Mouse (Mus musculus) intestine, embryonic 14.5 days (tissue): Measurements from ENCODE around the gene Gon7. TPM values are rescaled to one million over a fixed set of nuclear protein-coding genes. Genes with fewer than 3 reads are reported as not detected.

ENCODE experiments used
- ATAC-seq: fragments of 200-750 bp; cut with Nextera tagmentation; replicated peaks from 2 replicates; pipeline ENCODE4 v1.8.0; 2017; ENCODE audit warnings: low read depth, moderate number of reproducible peaks, moderate TSS enrichment, moderate library complexity; ENCODE audit not compliant: low FRiP score, low TSS enrichment
- DNase-seq: peaks from one replicate; pipeline ENCODE4 v3.0.0-alpha.2; 2018; ENCODE audit warnings: low spot score
- H3K27ac ChIP-seq: fragments of 300-500 bp; sonication (generic); 2 replicates; pipeline ENCODE4 v1.5.1; 2014; ENCODE audit warnings: low read depth, mild to moderate bottlenecking, control low read depth
- H3K27me3 ChIP-seq: fragments of 300-500 bp; sonication (generic); replicated peaks from 2 replicates; pipeline ENCODE4 v1.6.1; 2014; ENCODE audit warnings: low read length, control low read depth; ENCODE audit not compliant: control insufficient read depth, insufficient read depth
- H3K36me3 ChIP-seq: fragments of 300-500 bp; sonication (generic); 2 replicates; pipeline ENCODE4 v1.6.1; 2014; ENCODE audit warnings: low read length, control low read depth; ENCODE audit not compliant: control insufficient read depth, insufficient read depth
- H3K4me1 ChIP-seq: fragments of 300-500 bp; sonication (generic); replicated peaks from 2 replicates; pipeline ENCODE4 v1.6.1; 2014; ENCODE audit warnings: low read length, control low read depth, mixed read lengths; ENCODE audit not compliant: control insufficient read depth, insufficient read depth
- H3K4me2 ChIP-seq: fragments of 300-500 bp; sonication (generic); 2 replicates; pipeline ENCODE4 v1.6.1; 2014; ENCODE audit warnings: low read length
- H3K4me3 ChIP-seq: fragments of 300-500 bp; sonication (generic); 2 replicates; pipeline ENCODE4 v1.5.1; 2014; ENCODE audit warnings: low read depth, low read length, control low read depth, mixed read lengths
- H3K9ac ChIP-seq: fragments of 300-500 bp; sonication (generic); 2 replicates; pipeline ENCODE4 v1.6.1; 2014; ENCODE audit warnings: mild to moderate bottlenecking, low read length
- H3K9me3 ChIP-seq: fragments of 300-500 bp; sonication (generic); 2 replicates; pipeline ENCODE4 v1.6.1; 2016; ENCODE audit warnings: low read length, control low read depth; ENCODE audit not compliant: control insufficient read depth
- WGBS: fragments of 180-500 bp; shearing (Covaris S2); extraction: QIAGEN DNeasy Blood & Tissue Kit; methylation state at CpG from one replicate; pipeline ENCODE4 v1.1.7; 2014; 5-methylcytosine and 5-hydroxymethylcytosine counted together
- polyA plus RNA-seq: library from polyadenylated mRNA; unstranded; fragments of >200 nt; fragmentation: Nextera tagmentation; extraction: Ambion mirVana; gene quantifications from 2 replicates; pipeline ENCODE4 v1.2.1, GENCODE M21; 2014

Gon7 gene
- polyA plus RNA-seq, 1 experiment from 2014 or later, result 26.5 TPM

- ATAC-seq (no peak), DNase-seq (peak; percentile 78)
- no peak overlapping the region for H3K4me2 ChIP-seq
- no peak overlapping the region for H3K27ac ChIP-seq
- no peak overlapping the region for H3K4me3 ChIP-seq
- no peaks in the 10 kb centered on the region for H3K9me3 ChIP-seq
- no peaks in the 10 kb centered on the region for H3K27me3 ChIP-seq
- no peaks in the 10 kb centered on the region for H3K36me3 ChIP-seq
- peaks cover 12% of the 10 kb centered on the region for H3K4me1 ChIP-seq
- WGBS, result 11% methylated on average over 5 of the region's 5 CpGs
- no peak overlapping the region for H3K9ac ChIP-seq
These were observed 24.2 kb downstream of the Gon7 start for GRCm38 (mm10) chr12:102733381-102733780.

GRCm38 (mm10) chr12:102730798-102731619 is 26.6 kb downstream of the Gon7 start:
- ATAC-seq, result peak; percentile 74
- H3K27ac ChIP-seq, result peak overlapping the region; percentile 67

GRCm38 (mm10) chr12:102729855-102730797 is 27.5 kb downstream of the Gon7 start:
- H3K36me3 ChIP-seq, result no peaks in the 10 kb centered on the region
- H3K27ac ChIP-seq, result peak overlapping the region; percentile 67
- DNase-seq (peak; percentile 82), ATAC-seq (peak; percentile 96)
- 32% methylated on average over 26 of the region's 26 CpGs for WGBS
- peak overlapping the region; percentile 38 for H3K4me2 ChIP-seq
- peaks cover 12% of the 10 kb centered on the region for H3K4me1 ChIP-seq
- H3K27me3 ChIP-seq, result no peaks in the 10 kb centered on the region
- H3K9me3 ChIP-seq, result no peaks in the 10 kb centered on the region
- no peak overlapping the region for H3K4me3 ChIP-seq
- H3K9ac ChIP-seq, result no peak overlapping the region

More at GRCm38 (mm10) chr12:102730798-102731619, 26.6 kb downstream of the Gon7 start:
- DNase-seq, result no peak
- Histone ChIP-seq H3K36me3 (no peaks in the 10 kb centered on the region), H3K4me2 (peak overlapping the region; percentile 38), H3K4me3 (no peak overlapping the region), H3K4me1 (peaks cover 12% of the 10 kb centered on the region), H3K9ac (no peak overlapping the region), H3K9me3 (no peaks in the 10 kb centered on the region), H3K27me3 (no peaks in the 10 kb centered on the region)
- WGBS, result 24% methylated on average over 16 of the region's 16 CpGs

- H3K4me1 ChIP-seq, result peaks cover 6% of the 10 kb centered on the region; the same call in 1 of the 2 replicates
- whole genome bisulfite sequencing, result 65% methylated on average over 7 of the region's 7 CpGs
- no peaks in the 10 kb centered on the region for H3K9me3 ChIP-seq
- no peak overlapping the region for H3K27ac ChIP-seq
- no peak for ATAC-seq
- DNase-seq, result no peak
- H3K4me3 ChIP-seq, result no peak overlapping the region
- H3K9ac ChIP-seq, result no peak overlapping the region
- H3K4me2 ChIP-seq, result no peak overlapping the region
- H3K36me3 ChIP-seq, result no peaks in the 10 kb centered on the region
- H3K27me3 ChIP-seq, result no peaks in the 10 kb centered on the region
These were observed 31.8 kb downstream of the Gon7 start for GRCm38 (mm10) chr12:102725761-102726175.

- Histone ChIP-seq H3K4me2 (no peak overlapping the region), H3K27ac (no peak overlapping the region), H3K4me1 (peaks cover 2% of the 10 kb centered on the region; the same call in 1 of the 2 replicates), H3K9me3 (no peaks in the 10 kb centered on the region), H3K9ac (no peak overlapping the region), H3K36me3 (no peaks in the 10 kb centered on the region), H3K27me3 (no peaks in the 10 kb centered on the region), H3K4me3 (no peak overlapping the region)
- WGBS, result 91% methylated on average over 6 of the region's 6 CpGs
- ATAC-seq (no peak), DNase-seq (no peak)
These were observed 32.5 kb downstream of the Gon7 start for GRCm38 (mm10) chr12:102725146-102725545.

- DNase-seq (no peak), ATAC-seq (no peak)
- Histone ChIP-seq H3K27ac (no peak overlapping the region), H3K9ac (no peak overlapping the region), H3K36me3 (no peaks in the 10 kb centered on the region), H3K4me2 (no peak overlapping the region), H3K9me3 (no peaks in the 10 kb centered on the region), H3K27me3 (no peaks in the 10 kb centered on the region), H3K4me3 (no peak overlapping the region), H3K4me1 (no peaks in the 10 kb centered on the region)
- WGBS, result 71% methylated on average over 6 of the region's 6 CpGs
These were observed 33.7 kb downstream of the Gon7 start for GRCm38 (mm10) chr12:102723861-102724260.

GRCm38 (mm10) chr12:102722966-102723365 is 34.6 kb downstream of the Gon7 start:
- WGBS, result 63% methylated on average over 8 of the region's 8 CpGs

GRCm38 (mm10) chr12:102722451-102722850 is 35.2 kb downstream of the Gon7 start:
- Histone ChIP-seq H3K9me3 (no peaks in the 10 kb centered on the region), H3K9ac (no peak overlapping the region), H3K4me2 (no peak overlapping the region), H3K4me1 (no peaks in the 10 kb centered on the region), H3K36me3 (no peaks in the 10 kb centered on the region), H3K4me3 (no peak overlapping the region), H3K27me3 (no peaks in the 10 kb centered on the region), H3K27ac (no peak overlapping the region)
- 53% methylated on average over 11 of the region's 11 CpGs for WGBS
- DNase-seq (no peak), ATAC-seq (no peak)

More at GRCm38 (mm10) chr12:102722966-102723365, 34.6 kb downstream of the Gon7 start:
- Histone ChIP-seq H3K9ac (no peak overlapping the region), H3K27ac (no peak overlapping the region), H3K4me1 (no peaks in the 10 kb centered on the region), H3K9me3 (no peaks in the 10 kb centered on the region), H3K36me3 (no peaks in the 10 kb centered on the region), H3K27me3 (no peaks in the 10 kb centered on the region), H3K4me3 (no peak overlapping the region), H3K4me2 (no peak overlapping the region)
- DNase-seq, result no peak
- ATAC-seq, result no peak
